Mouse (Mus musculus): ENCODE data around the gene Speer4e. TPM values are rescaled to one million over a fixed set of nuclear protein-coding genes. Genes with fewer than 3 reads are reported as not detected.
"Not testable (repeated sequence)": the region's sequence is repeated elsewhere in the genome, so short reads cannot be mapped to it uniquely, and the experiment has no call there.

The Speer4e gene
- polyA plus RNA-seq (2015; fragmentation: Nextera tagmentation; extraction: Ambion mirVana): not detected in 2 replicates

DNA sequence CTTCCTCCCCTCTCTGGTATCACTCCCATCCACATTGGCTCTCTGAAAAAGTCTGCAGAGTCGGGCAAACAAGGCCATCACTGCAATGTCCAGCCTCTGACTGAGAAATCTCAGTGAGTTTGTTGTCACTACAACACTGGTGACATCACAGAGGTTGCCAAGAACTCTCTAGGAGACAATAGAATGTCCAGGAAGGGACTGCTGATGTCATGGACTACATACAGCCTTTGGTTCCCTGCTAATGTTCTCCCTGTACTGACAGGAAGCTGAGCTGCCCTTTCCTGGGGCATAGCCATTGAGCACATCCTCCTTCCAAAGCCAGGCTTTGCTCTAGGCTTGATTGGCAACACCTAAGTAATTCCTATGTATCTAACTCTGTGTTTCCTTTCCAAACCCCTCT lies at the start of gene Speer4e:
Gene Speer4e, minus strand, starts transcription at position 101 of the 400 bp plus-strand sequence.
- WGBS: 67% methylated on average over 1 of the region's 1 CpGs
- ATAC-seq (ENCODE audit: low read depth): not testable (repeated sequence)

DNA sequence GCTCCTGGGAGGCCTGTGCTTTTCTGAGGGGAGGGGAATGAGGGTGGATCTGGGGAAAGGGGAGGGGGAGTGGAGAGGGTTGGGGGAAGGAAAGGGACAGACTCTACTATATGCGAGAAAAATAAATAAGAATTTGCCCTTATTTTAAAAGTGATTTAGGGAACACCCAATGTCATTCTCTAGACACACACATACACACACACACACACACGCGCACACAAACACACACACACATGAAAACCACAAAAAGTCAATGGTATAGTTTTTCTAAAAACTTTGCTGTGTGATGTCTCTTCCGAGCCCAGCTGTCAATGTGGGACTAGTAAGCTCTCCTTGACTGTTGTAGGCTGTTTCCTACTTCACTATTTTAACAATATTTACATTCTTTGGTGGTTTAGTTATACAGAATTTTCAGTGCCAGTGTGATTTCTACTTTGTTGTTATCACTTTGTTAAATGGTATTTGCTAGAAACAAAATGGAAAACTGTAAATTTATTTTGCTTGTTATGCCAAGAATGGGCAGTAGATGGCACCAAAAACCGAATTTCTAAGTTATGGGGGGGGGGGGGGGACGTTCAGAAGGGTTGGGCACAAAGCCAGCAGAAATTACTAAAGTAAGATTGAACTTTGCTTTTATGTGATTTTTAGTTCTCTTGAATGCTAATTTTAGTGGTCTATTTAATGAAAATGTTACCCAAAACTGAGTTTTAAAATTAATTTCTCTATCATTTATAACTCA lies 48.6 kb upstream of the Speer4e start:
- not testable (repeated sequence) for ATAC-seq (ENCODE audit: low read depth); H3K9ac ChIP-seq; H3K4me1 ChIP-seq (replicated peaks); H3K27ac ChIP-seq (replicated peaks); H3K27me3 ChIP-seq; H3K36me3 ChIP-seq; H3K4me3 ChIP-seq; H3K4me2 ChIP-seq
- peaks cover 24% of the 10 kb centered on the region for H3K9me3 ChIP-seq
- 44% methylated on average over 6 of the region's 6 CpGs for WGBS

More for the DNA sequence above, at the start of gene Speer4e:
- H3K36me3 ChIP-seq; H3K9me3 ChIP-seq; H3K9ac ChIP-seq; H3K4me3 ChIP-seq; H3K4me1 ChIP-seq (replicated peaks); H3K4me2 ChIP-seq; H3K27me3 ChIP-seq; H3K27ac ChIP-seq (replicated peaks): not testable (repeated sequence)

GRCm38 (mm10) chr5:14978835-14979234 lies 40.6 kb upstream of the Speer4e start, which contains the start of gene Gm10354:
Gene Gm10354 (minus strand): TSS chr5:14978935.
- not testable (repeated sequence) for H3K9ac ChIP-seq; H3K4me2 ChIP-seq; H3K4me3 ChIP-seq; H3K4me1 ChIP-seq (replicated peaks); H3K27ac ChIP-seq (replicated peaks); H3K27me3 ChIP-seq; ATAC-seq (ENCODE audit: low read depth); H3K36me3 ChIP-seq
- WGBS: 46% methylated on average over 1 of the region's 1 CpGs
- peaks cover 34% of the 10 kb centered on the region for H3K9me3 ChIP-seq

DNA sequence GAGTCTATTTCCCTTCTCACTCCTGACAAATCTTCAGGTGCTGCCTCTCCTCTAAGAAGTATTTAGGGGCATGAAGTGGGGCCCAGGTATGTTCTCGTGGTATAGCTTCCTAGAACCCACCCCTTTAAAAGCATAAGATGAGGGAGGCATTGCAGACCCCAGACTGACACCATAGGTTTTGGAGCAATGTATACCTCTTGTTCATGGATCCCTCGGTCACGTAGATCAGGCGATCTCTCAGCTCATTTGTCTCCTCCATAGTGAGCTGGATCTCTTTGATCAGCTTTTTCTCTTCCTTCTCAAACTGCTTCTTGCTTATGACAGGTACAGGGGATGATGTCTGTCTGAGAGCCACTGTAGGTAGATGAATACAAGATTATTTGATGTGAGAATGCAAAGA lies 39.1 kb upstream of the Speer4e start:
- ATAC-seq (ENCODE audit: low read depth): not testable (repeated sequence)

GRCm38 (mm10) chr5:14975294-14975693 lies 37.1 kb upstream of the Speer4e start:
- H3K4me2 ChIP-seq; ATAC-seq (ENCODE audit: low read depth); H3K36me3 ChIP-seq; H3K9ac ChIP-seq; H3K27me3 ChIP-seq; H3K27ac ChIP-seq (replicated peaks); H3K4me1 ChIP-seq (replicated peaks); H3K4me3 ChIP-seq: not testable (repeated sequence)
- peaks cover 52% of the 10 kb centered on the region for H3K9me3 ChIP-seq
- 76% methylated on average over 4 of the region's 4 CpGs for WGBS

More for the DNA sequence above, 39.1 kb upstream of the Speer4e start:
- H3K4me2 ChIP-seq; H3K9ac ChIP-seq; H3K27ac ChIP-seq (replicated peaks); H3K27me3 ChIP-seq; H3K4me1 ChIP-seq (replicated peaks); H3K36me3 ChIP-seq; H3K4me3 ChIP-seq: not testable (repeated sequence)
- peaks cover 41% of the 10 kb centered on the region for H3K9me3 ChIP-seq
- 77% methylated on average over 4 of the region's 4 CpGs for WGBS

GRCm38 (mm10) chr5:14972841-14973240 lies 34.6 kb upstream of the Speer4e start:
- WGBS: 76% methylated on average over 3 of the region's 3 CpGs
- H3K9ac ChIP-seq: not testable (repeated sequence)

GRCm38 (mm10) chr5:14963821-14964220 lies 25.6 kb upstream of the Speer4e start:
- H3K27me3 ChIP-seq; H3K27ac ChIP-seq (replicated peaks); H3K4me2 ChIP-seq; H3K36me3 ChIP-seq; H3K9ac ChIP-seq; ATAC-seq (ENCODE audit: low read depth); H3K4me1 ChIP-seq (replicated peaks); H3K4me3 ChIP-seq: not testable (repeated sequence)
- WGBS: 80% methylated on average over 13 of the region's 13 CpGs
- peaks cover 21% of the 10 kb centered on the region for H3K9me3 ChIP-seq

More at GRCm38 (mm10) chr5:14972841-14973240, 34.6 kb upstream of the Speer4e start:
- not testable (repeated sequence) for ATAC-seq (ENCODE audit: low read depth); H3K27ac ChIP-seq (replicated peaks); H3K27me3 ChIP-seq; H3K36me3 ChIP-seq; H3K4me1 ChIP-seq (replicated peaks); H3K4me3 ChIP-seq; H3K4me2 ChIP-seq
- peaks cover 36% of the 10 kb centered on the region for H3K9me3 ChIP-seq

GRCm38 (mm10) chr5:14961502-14961901 lies 23.3 kb upstream of the Speer4e start:
- not testable (repeated sequence) for H3K4me3 ChIP-seq; ATAC-seq (ENCODE audit: low read depth); H3K27me3 ChIP-seq; H3K4me1 ChIP-seq (replicated peaks); H3K4me2 ChIP-seq; H3K36me3 ChIP-seq; H3K9ac ChIP-seq; H3K27ac ChIP-seq (replicated peaks)
- H3K9me3 ChIP-seq: peaks cover 28% of the 10 kb centered on the region
- 83% methylated on average over 4 of the region's 4 CpGs for WGBS

- peaks cover 38% of the 10 kb centered on the region for H3K9me3 ChIP-seq
- not testable (repeated sequence) for H3K27me3 ChIP-seq
Observed at GRCm38 (mm10) chr5:14955928-14956706, 17.9 kb upstream of the Speer4e start.

GRCm38 (mm10) chr5:14953587-14953986 lies 15.4 kb upstream of the Speer4e start:
- peaks cover 40% of the 10 kb centered on the region for H3K9me3 ChIP-seq
- not testable (repeated sequence) for ATAC-seq (ENCODE audit: low read depth)

More at GRCm38 (mm10) chr5:14955928-14956706, 17.9 kb upstream of the Speer4e start:
- ATAC-seq (ENCODE audit: low read depth); H3K4me1 ChIP-seq (replicated peaks); H3K4me2 ChIP-seq; H3K27ac ChIP-seq (replicated peaks); H3K9ac ChIP-seq; H3K4me3 ChIP-seq; H3K36me3 ChIP-seq: not testable (repeated sequence)
- 89% methylated on average over 1 of the region's 1 CpGs for WGBS

DNA sequence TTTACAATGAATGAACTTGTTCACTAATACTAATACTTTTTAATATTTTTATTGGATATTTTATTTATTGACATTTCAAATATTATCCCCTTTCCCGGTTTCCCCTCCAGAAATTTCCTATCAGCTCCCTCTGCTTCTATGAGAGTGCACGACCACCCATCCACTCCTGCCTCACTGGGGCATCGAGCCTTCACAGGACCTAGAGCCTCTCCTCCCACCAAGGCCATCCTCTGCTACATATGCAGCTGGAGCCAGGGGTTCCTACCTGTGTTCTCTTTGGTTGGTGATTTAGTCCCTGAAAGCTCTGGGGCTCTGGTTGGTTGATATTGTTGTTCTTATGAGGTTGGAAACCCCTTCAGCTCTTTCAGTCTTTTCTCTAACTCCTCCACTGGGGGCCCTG lies 14.5 kb upstream of the Speer4e start:
- H3K27ac ChIP-seq (replicated peaks); H3K27me3 ChIP-seq; H3K4me2 ChIP-seq; ATAC-seq (ENCODE audit: low read depth); H3K4me3 ChIP-seq; H3K4me1 ChIP-seq (replicated peaks); H3K36me3 ChIP-seq; H3K9ac ChIP-seq: not testable (repeated sequence)
- peaks cover 36% of the 10 kb centered on the region for H3K9me3 ChIP-seq
- WGBS: 73% methylated on average over 3 of the region's 3 CpGs

More at GRCm38 (mm10) chr5:14953587-14953986, 15.4 kb upstream of the Speer4e start:
- H3K27me3 ChIP-seq; H3K9ac ChIP-seq; H3K4me1 ChIP-seq (replicated peaks); H3K27ac ChIP-seq (replicated peaks); H3K4me3 ChIP-seq; H3K4me2 ChIP-seq; H3K36me3 ChIP-seq: not testable (repeated sequence)

DNA sequence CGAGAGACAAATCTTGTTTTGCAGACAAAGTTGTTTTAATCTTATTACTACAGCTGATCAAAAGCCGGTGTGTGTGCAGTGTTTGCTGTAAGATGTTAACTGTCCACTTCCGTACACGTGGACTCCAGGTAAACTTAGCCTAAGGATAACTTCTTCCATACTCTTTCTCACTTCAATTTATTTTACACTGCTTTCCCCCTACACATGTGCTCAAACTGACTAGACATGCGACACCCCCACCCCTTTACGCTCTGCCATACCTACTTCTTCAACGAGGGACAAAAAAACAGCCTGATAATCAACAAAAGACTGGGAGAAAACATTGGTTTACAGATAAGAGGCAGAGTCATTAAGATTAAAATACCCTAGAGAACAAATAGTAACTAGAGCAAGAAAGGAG lies 13.6 kb upstream of the Speer4e start:
- not testable (repeated sequence) for ATAC-seq (ENCODE audit: low read depth); H3K9ac ChIP-seq; H3K27me3 ChIP-seq; H3K36me3 ChIP-seq; H3K27ac ChIP-seq (replicated peaks); H3K4me2 ChIP-seq; H3K4me1 ChIP-seq (replicated peaks); H3K4me3 ChIP-seq
- peaks cover 38% of the 10 kb centered on the region for H3K9me3 ChIP-seq
- WGBS: 70% methylated on average over 7 of the region's 7 CpGs
